Mouse (Mus musculus) olfactory bulb, adult 2 months (tissue): Measurements from ENCODE around the gene C1ra. TPM values are rescaled to one million over a fixed set of nuclear protein-coding genes. Genes with fewer than 3 reads are reported as not detected.

Source experiments
- H3K27ac ChIP-seq: fragments of 200-500 bp; 2 replicates; pipeline ENCODE4 v1.5.1; 2012; ENCODE audit warnings: low read depth, low read length; ENCODE audit not compliant: insufficient read depth
- H3K4me1 ChIP-seq: fragments of 200-500 bp; 2 replicates; pipeline ENCODE4 v1.6.1; 2012; ENCODE audit warnings: low read length; ENCODE audit not compliant: control insufficient read depth, insufficient read depth
- H3K4me3 ChIP-seq: fragments of 200-500 bp; 2 replicates; pipeline ENCODE4 v1.5.1; 2012; ENCODE audit warnings: mild to moderate bottlenecking, low read depth, low read length, moderate library complexity; ENCODE audit not compliant: insufficient read depth
- CTCF ChIP-seq: fragments of 200-500 bp; IDR thresholded peaks from 2 replicates; pipeline ENCODE4 v1.5.1; 2012; ENCODE audit warnings: low read depth, mild to moderate bottlenecking, low read length, moderate library complexity; ENCODE audit not compliant: insufficient read depth
- POLR2A ChIP-seq: fragments of 200-500 bp; IDR thresholded peaks from 2 replicates; pipeline ENCODE4 v1.6.1; 2012; ENCODE audit warnings: mild to moderate bottlenecking, low read depth, low read length, moderate library complexity; ENCODE audit not compliant: insufficient read depth
- WGBS: fragments of 180-500 bp; shearing (Covaris S2); methylation state at CpG from one replicate; pipeline ENCODE4 v1.1.7; 2018; 5-methylcytosine and 5-hydroxymethylcytosine counted together
- polyA plus RNA-seq: library from polyadenylated mRNA; stranded (reverse); fragments of >200 nt; gene quantifications from 2 replicates; pipeline ENCODE4 v1.2.4, GENCODE M21; 2012; ENCODE audit warnings: low replicate concordance; ENCODE audit not compliant: missing spikeins, insufficient read depth, insufficient read length

C1ra gene
- polyA plus RNA-seq, 1 experiment = not detected

- TF ChIP-seq CTCF (peak; percentile 45), POLR2A (no peak)
- Histone ChIP-seq H3K4me1 (no peaks in the 10 kb centered on the region), H3K4me3 (no peak within 1 kb of the TSS), H3K27ac (no peak within 1 kb of the TSS)
- WGBS = under 1% methylated on average over 8 of the region's 8 CpGs
Measured at GRCm38 (mm10) chr6:124570026-124570425, 57.8 kb downstream of the C1ra start, which contains the start of gene C1rb. C1rb (plus strand) TSS chr6:124570294.

Other genes with a start within 250 kb of the C1ra start
- not detected in 2 replicates for gene Cd163, start 207.7 kb upstream of the C1ra start, polyA plus RNA-seq
- gene Pex5, start 97.3 kb upstream of the C1ra start, polyA plus RNA-seq = not detected in 2 replicates
- not detected in 2 replicates for gene Clstn3, start 47.6 kb upstream of the C1ra start, polyA plus RNA-seq
- not detected in 2 replicates for gene C1rl, start 19.3 kb upstream of the C1ra start, polyA plus RNA-seq
- not detected in 2 replicates for gene C1s1, start 30.0 kb downstream of the C1ra start, polyA plus RNA-seq
- not detected in 2 replicates for gene C1rb, start 57.9 kb downstream of the C1ra start, polyA plus RNA-seq
- gene C1s2, start 123.7 kb downstream of the C1ra start, polyA plus RNA-seq = not detected in 2 replicates
- not detected in 2 replicates for gene Lpcat3, start 150.6 kb downstream of the C1ra start, polyA plus RNA-seq
- gene Emg1, start 199.8 kb downstream of the C1ra start, polyA plus RNA-seq = not detected in 2 replicates
- gene Phb2, start 199.9 kb downstream of the C1ra start, polyA plus RNA-seq = not detected in 2 replicates
- gene Ptpn6, start 226.3 kb downstream of the C1ra start, polyA plus RNA-seq = not detected in 2 replicates
- 1,072 TPM in 1 of 2 replicates, not detected in the other for gene Grcc10, start 229.0 kb downstream of the C1ra start, polyA plus RNA-seq
- gene Gm45234, start 243.6 kb downstream of the C1ra start, polyA plus RNA-seq = not detected in 2 replicates
- gene Atn1, start 244.1 kb downstream of the C1ra start, polyA plus RNA-seq = not detected in 2 replicates